Mouse (Mus musculus) heart, postnatal 0 days (tissue): Measurements from ENCODE around the gene Slc22a14. TPM values are rescaled to one million over a fixed set of nuclear protein-coding genes. Genes with fewer than 3 reads are reported as not detected.

Source experiments
- ATAC-seq: fragments of 200-750 bp; cut with Nextera tagmentation; 2 replicates; pipeline ENCODE4 v1.8.0; 2017; ENCODE audit warnings: low read depth, moderate number of reproducible peaks, moderate library complexity; ENCODE audit not compliant: insufficient read depth
- DNase-seq: peaks from one replicate; pipeline ENCODE4 v3.0.0-alpha.2; 2016; ENCODE audit warnings: low spot score
- H3K27ac ChIP-seq: fragments of 300-500 bp; sonication (generic); 2 replicates; pipeline ENCODE4 v1.5.1; 2014; ENCODE audit warnings: low read depth, mild to moderate bottlenecking
- H3K27me3 ChIP-seq: fragments of 300-500 bp; sonication (generic); 2 replicates; pipeline ENCODE4 v1.6.1; 2014; ENCODE audit warnings: low read length, mixed read lengths; ENCODE audit not compliant: control insufficient read depth, insufficient read depth
- H3K36me3 ChIP-seq: fragments of 300-500 bp; sonication (generic); replicated peaks from 2 replicates; pipeline ENCODE4 v1.6.1; 2014; ENCODE audit warnings: low read length, mixed read lengths; ENCODE audit not compliant: control insufficient read depth, insufficient read depth
- H3K4me1 ChIP-seq: fragments of 300-500 bp; sonication (generic); 2 replicates; pipeline ENCODE4 v1.6.1; 2014; ENCODE audit warnings: antibody characterized with exemption; ENCODE audit not compliant: control insufficient read depth, insufficient read depth
- H3K4me2 ChIP-seq: fragments of 300-500 bp; sonication (generic); 2 replicates; pipeline ENCODE4 v1.6.1; 2014; ENCODE audit warnings: low read depth, mild to moderate bottlenecking, low read length, moderate library complexity
- H3K4me3 ChIP-seq: fragments of 300-500 bp; sonication (generic); 2 replicates; pipeline ENCODE4 v1.5.1; 2014; ENCODE audit warnings: low read depth, low read length
- H3K9ac ChIP-seq: fragments of 300-500 bp; sonication (generic); replicated peaks from 2 replicates; pipeline ENCODE4 v1.6.1; 2014; ENCODE audit warnings: low read depth, low read length, mixed read lengths
- H3K9me3 ChIP-seq: fragments of 300-500 bp; sonication (generic); replicated peaks from 2 replicates; pipeline ENCODE4 v1.6.1; 2016; ENCODE audit warnings: low read length; ENCODE audit not compliant: control insufficient read depth
- CTCF ChIP-seq: IDR thresholded peaks from 2 replicates; pipeline ENCODE4 v1.5.1; 2016; ENCODE audit warnings: antibody characterized with exemption, control low read depth, low read depth
- EP300 ChIP-seq: IDR thresholded peaks from 2 replicates; pipeline ENCODE4 v1.6.1; 2016; ENCODE audit warnings: antibody characterized with exemption, low read depth
- WGBS: fragments of 180-500 bp; shearing (Covaris S2); extraction: QIAGEN DNeasy Blood & Tissue Kit; methylation state at CpG from one replicate; pipeline ENCODE4 v1.1.7; 2014; 5-methylcytosine and 5-hydroxymethylcytosine counted together
- polyA plus RNA-seq: library from polyadenylated mRNA; unstranded; fragments of >200 nt; fragmentation: Nextera tagmentation; extraction: Ambion mirVana; gene quantifications from 2 replicates; pipeline ENCODE4 v1.2.1, GENCODE M21; 2015
- total RNA-seq: library from RNA; depleted of rRNA; stranded (reverse); fragments of >200 nt; gene quantifications from 2 replicates; pipeline ENCODE4 v1.2.3, GENCODE M21; 2014; ENCODE audit warnings: low replicate concordance

Gene Slc22a14
- total and polyA plus RNA-seq, 2 experiments from 2014 or later: 0.08 TPM; not detected in 1

DNA sequence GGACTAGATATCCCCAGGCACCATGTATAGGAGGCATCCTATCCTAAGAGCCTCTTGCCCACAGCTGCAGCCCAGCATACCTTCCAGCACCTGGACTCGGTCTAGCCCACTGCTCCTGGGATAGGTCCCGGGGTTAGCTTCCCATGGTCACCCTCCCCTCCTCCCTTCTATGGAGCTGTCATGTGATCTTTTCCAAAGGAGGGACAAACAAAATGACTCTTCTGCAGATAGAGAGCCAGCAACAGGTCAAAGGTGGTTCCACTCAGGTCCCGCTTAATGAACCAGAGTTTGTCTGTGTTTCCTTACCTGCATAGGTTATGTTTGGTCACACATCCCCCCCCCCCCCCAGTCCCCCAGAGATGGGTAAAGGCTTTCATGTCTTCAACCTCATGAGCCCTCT, 14.8 kb downstream of the Slc22a14 start:
- Histone ChIP-seq H3K4me2 (no peak overlapping the region), H3K36me3 (peaks cover 46% of the 10 kb centered on the region), H3K9ac (no peak overlapping the region), H3K9me3 (no peaks in the 10 kb centered on the region), H3K27ac (no peak overlapping the region), H3K4me1 (no peaks in the 10 kb centered on the region), H3K27me3 (no peaks in the 10 kb centered on the region), H3K4me3 (no peak overlapping the region)
- WGBS: 81% methylated on average over 3 of the region's 3 CpGs
- ATAC-seq: no peak
- no peak for DNase-seq
- TF ChIP-seq CTCF: no peak
- TF ChIP-seq EP300: no peak

DNA sequence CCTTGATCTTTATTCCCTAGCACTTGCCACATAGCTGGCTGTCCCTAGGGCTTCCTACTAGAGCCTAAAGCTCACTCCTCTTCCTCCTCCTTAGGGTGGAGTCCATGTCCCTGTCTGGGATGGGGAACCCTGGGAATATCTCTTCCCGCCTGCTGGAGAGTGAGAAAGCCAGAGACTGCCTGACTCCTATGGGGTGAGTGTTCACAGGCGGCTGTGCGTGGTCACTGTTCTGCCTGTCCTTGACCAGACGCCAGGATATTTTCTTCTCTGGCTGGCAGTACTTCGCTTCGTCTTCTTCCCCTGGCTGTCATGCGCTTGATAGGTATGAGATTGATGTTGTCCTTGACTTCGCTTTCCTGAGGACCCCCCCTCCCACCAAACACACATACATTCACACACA, 19.0 kb downstream of the Slc22a14 start:
- ATAC-seq: no peak
- 73% methylated on average over 8 of the region's 8 CpGs for WGBS

DNA sequence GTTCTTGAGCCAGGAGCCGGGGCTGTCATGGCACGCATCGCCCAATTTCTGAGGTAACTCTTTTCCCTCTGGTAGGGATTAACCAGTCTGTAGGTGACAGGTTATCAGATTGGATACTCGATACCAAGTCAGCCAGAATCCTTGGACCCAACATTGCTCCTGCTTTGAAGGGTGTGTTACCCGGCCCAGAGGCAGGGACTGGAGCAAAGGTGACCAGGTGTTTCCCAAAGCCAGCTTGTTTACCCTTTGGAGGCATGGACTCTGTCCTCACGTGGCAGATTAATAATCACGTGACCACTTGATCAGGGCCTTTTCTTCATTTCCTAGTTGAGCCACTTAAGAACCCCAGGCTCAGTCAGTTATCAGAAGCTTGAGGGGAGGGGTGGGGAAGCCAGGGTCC, 22.6 kb downstream of the Slc22a14 start:
- Histone ChIP-seq H3K4me2 (no peak overlapping the region), H3K36me3 (peaks cover 46% of the 10 kb centered on the region), H3K9ac (no peak overlapping the region), H3K4me3 (no peak overlapping the region), H3K27ac (no peak overlapping the region), H3K4me1 (peaks cover 14% of the 10 kb centered on the region), H3K9me3 (no peaks in the 10 kb centered on the region), H3K27me3 (no peaks in the 10 kb centered on the region)
- DNase-seq (no peak), ATAC-seq (no peak)
- TF ChIP-seq EP300 (no peak), CTCF (no peak)
- 84% methylated on average over 7 of the region's 7 CpGs for WGBS

More for the DNA sequence above, 19.0 kb downstream of the Slc22a14 start:
- H3K9me3 ChIP-seq: no peaks in the 10 kb centered on the region
- no peak overlapping the region for H3K4me3 ChIP-seq
- H3K4me1 ChIP-seq: peaks cover 5% of the 10 kb centered on the region
- H3K9ac ChIP-seq: no peak overlapping the region
- no peak for DNase-seq
- no peak overlapping the region for H3K27ac ChIP-seq
- TF ChIP-seq CTCF: no peak
- no peak for TF ChIP-seq EP300
- peaks cover 69% of the 10 kb centered on the region for H3K36me3 ChIP-seq
- no peak overlapping the region for H3K4me2 ChIP-seq
- H3K27me3 ChIP-seq: no peaks in the 10 kb centered on the region

DNA sequence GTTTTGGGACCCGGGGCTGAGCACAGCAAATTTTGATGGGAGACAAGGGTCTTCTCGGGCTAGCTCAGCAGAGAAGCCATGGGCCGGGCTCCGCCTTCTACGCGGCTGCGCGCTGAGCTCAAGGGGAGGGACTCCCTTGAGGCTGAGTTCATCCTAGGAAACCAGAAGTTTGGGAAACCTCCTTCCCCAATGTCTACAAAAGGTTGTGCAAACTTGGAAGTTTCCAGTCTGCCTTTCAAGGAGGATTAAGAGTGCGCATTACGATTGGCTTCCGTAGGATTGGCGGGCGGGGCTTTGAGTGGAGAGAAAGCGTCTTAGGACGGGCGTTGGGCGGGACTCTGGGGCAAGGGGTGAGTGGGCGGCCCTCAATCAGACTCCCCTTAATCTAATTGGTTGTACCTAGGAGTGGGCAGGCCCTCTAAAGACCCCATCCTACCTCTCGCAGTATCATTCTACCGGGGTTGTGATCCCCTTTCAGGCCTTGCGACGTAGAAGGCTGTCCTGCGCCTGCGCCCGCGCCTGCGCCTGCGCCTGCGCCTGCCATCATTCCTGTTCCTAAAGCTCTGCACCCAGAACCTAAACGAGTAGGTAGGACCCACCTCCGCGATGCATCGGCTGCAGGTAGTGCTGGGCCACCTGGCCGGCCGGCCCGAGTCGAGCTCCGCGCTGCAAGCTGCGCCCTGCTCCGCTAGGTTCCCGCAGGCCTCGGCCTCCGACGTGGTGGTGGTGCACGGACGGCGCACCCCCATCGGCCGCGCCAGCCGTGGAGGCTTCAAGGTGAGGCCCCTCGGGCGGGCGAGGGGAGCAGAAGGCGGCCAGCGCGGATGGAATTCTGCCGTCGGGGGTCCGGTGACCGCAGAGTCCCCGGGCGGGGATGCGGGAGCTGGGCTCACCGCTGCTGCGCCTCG, 24.2 kb downstream of the Slc22a14 start, which contains the start of gene Myd88:
TSS of gene Myd88 (minus strand) at position 503 of the 908 bp plus-strand sequence.
- H3K36me3 ChIP-seq: peaks cover 47% of the 10 kb centered on the region
- DNase-seq: peak; percentile 98
- WGBS: under 1% methylated on average over 68 of the region's 68 CpGs
- peak within 1 kb of the TSS; percentile 89 for H3K4me3 ChIP-seq
- H3K9me3 ChIP-seq: no peaks in the 10 kb centered on the region
- peaks cover 14% of the 10 kb centered on the region for H3K4me1 ChIP-seq
- H3K27ac ChIP-seq: peak within 1 kb of the TSS; percentile 88
- peak; percentile 96 for ATAC-seq
- TF ChIP-seq EP300: no peak
- TF ChIP-seq CTCF: no peak
- H3K9ac ChIP-seq: peak within 1 kb of the TSS; percentile 62
- peak within 1 kb of the TSS; percentile 84 for H3K4me2 ChIP-seq
- no peaks in the 10 kb centered on the region for H3K27me3 ChIP-seq

DNA sequence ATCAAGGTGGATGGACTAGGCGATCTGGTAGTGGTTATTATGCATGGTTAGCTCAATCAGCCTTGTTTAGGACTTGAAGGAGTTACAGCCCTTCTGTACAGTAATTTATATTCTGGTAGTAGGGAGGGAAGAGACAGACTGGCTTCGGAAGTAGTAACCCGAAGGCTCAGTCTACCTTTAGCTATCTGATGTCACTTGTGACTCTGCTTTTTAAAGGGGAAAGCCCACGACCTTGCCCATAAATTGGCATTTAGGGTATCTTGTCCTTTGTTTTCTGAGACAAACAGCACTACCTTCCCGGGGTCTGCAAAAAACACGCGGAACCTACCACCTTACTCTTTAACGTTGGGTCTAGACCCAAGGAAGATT, 25.2 kb downstream of the Slc22a14 start:
- peak overlapping the region; percentile 84 for H3K4me2 ChIP-seq
- no peaks in the 10 kb centered on the region for H3K27me3 ChIP-seq
- DNase-seq (no peak), ATAC-seq (no peak)
- H3K36me3 ChIP-seq: peaks cover 37% of the 10 kb centered on the region
- 3% methylated on average over 8 of the region's 8 CpGs for WGBS
- H3K9ac ChIP-seq: peak overlapping the region; percentile 86
- H3K4me1 ChIP-seq: peaks cover 14% of the 10 kb centered on the region
- H3K27ac ChIP-seq: peak overlapping the region; percentile 88
- peak overlapping the region; percentile 89 for H3K4me3 ChIP-seq
- TF ChIP-seq CTCF (no peak), EP300 (no peak)
- H3K9me3 ChIP-seq: no peaks in the 10 kb centered on the region
